Mouse (Mus musculus) heart, embryonic 15.5 days (tissue): ENCODE measurements around the gene Dhrs7. TPM values are rescaled to one million over a fixed set of nuclear protein-coding genes. Genes with fewer than 3 reads are reported as not detected.

Experiments
- ATAC-seq: fragments of 200-750 bp; cut with Nextera tagmentation; replicated peaks from 2 replicates; pipeline ENCODE4 v1.8.0; 2017; ENCODE audit warnings: low read depth, moderate TSS enrichment; ENCODE audit not compliant: insufficient number of reproducible peaks, insufficient read depth, low FRiP score
- H3K27ac ChIP-seq: fragments of 300-500 bp; sonication (generic); 2 replicates; pipeline ENCODE4 v1.5.1; 2015; ENCODE audit warnings: mild to moderate bottlenecking, inconsistent platforms
- H3K27me3 ChIP-seq: fragments of 300-500 bp; sonication (generic); 2 replicates; pipeline ENCODE4 v1.6.1; 2015; ENCODE audit warnings: inconsistent platforms
- H3K36me3 ChIP-seq: fragments of 300-500 bp; sonication (generic); 2 replicates; pipeline ENCODE4 v1.6.1; 2015; ENCODE audit warnings: mild to moderate bottlenecking, inconsistent platforms
- H3K4me1 ChIP-seq: fragments of 300-500 bp; sonication (generic); replicated peaks from 2 replicates; pipeline ENCODE4 v1.6.1; 2015; ENCODE audit warnings: inconsistent platforms
- H3K4me2 ChIP-seq: fragments of 300-500 bp; sonication (generic); 2 replicates; pipeline ENCODE4 v1.6.1; 2015; ENCODE audit warnings: inconsistent platforms, mild to moderate bottlenecking, moderate library complexity
- H3K4me3 ChIP-seq: fragments of 300-500 bp; sonication (generic); 2 replicates; pipeline ENCODE4 v1.5.1; 2015; ENCODE audit warnings: mild to moderate bottlenecking, inconsistent platforms
- H3K9ac ChIP-seq: fragments of 300-500 bp; sonication (generic); 2 replicates; pipeline ENCODE4 v1.6.1; 2015; ENCODE audit warnings: mild to moderate bottlenecking, inconsistent platforms
- H3K9me3 ChIP-seq: fragments of 300-500 bp; sonication (generic); replicated peaks from 2 replicates; pipeline ENCODE4 v1.6.1; 2016; ENCODE audit warnings: inconsistent platforms
- WGBS: fragments of 180-500 bp; shearing (Covaris S2); methylation state at CpG from one replicate; pipeline ENCODE4 v1.1.7; 2015; ENCODE audit warnings: mixed read lengths; 5-methylcytosine and 5-hydroxymethylcytosine counted together
- polyA plus RNA-seq: library from polyadenylated mRNA; unstranded; fragments of >200 nt; fragmentation: Nextera tagmentation; extraction: Ambion mirVana; gene quantifications from 2 replicates; pipeline ENCODE4 v1.2.1, GENCODE M21; 2015

Dhrs7 gene
- polyA plus RNA-seq, 1 experiment from 2014 or later: 82.9 TPM

GRCm38 (mm10) chr12:72654698-72655097 is 10.0 kb downstream of the Dhrs7 start:
- H3K4me1 ChIP-seq: no peaks in the 10 kb centered on the region
- H3K4me3 ChIP-seq: no peak overlapping the region
- WGBS: 26% methylated on average over 4 of the region's 4 CpGs
- no peak overlapping the region for H3K9ac ChIP-seq
- H3K4me2 ChIP-seq: no peak overlapping the region
- no peaks in the 10 kb centered on the region for H3K27me3 ChIP-seq
- ATAC-seq: no peak
- H3K9me3 ChIP-seq: no peaks in the 10 kb centered on the region
- peaks cover 30% of the 10 kb centered on the region for H3K36me3 ChIP-seq
- no peak overlapping the region for H3K27ac ChIP-seq

GRCm38 (mm10) chr12:72649611-72650330 is 14.9 kb downstream of the Dhrs7 start, which contains the start of gene Gm4756:
Gene Gm4756 (minus strand): TSS chr12:72649661.
- no peak within 1 kb of the TSS for H3K4me2 ChIP-seq
- no peak within 1 kb of the TSS for H3K27ac ChIP-seq
- H3K27me3 ChIP-seq: no peaks in the 10 kb centered on the region
- WGBS: 85% methylated on average over 11 of the region's 11 CpGs
- no peaks in the 10 kb centered on the region for H3K9me3 ChIP-seq
- no peaks in the 10 kb centered on the region for H3K4me1 ChIP-seq
- ATAC-seq: no peak
- H3K9ac ChIP-seq: no peak within 1 kb of the TSS
- H3K36me3 ChIP-seq: peaks cover 30% of the 10 kb centered on the region
- no peak within 1 kb of the TSS for H3K4me3 ChIP-seq

- Histone ChIP-seq H3K4me1 (no peaks in the 10 kb centered on the region), H3K36me3 (peaks cover 30% of the 10 kb centered on the region), H3K9ac (no peak overlapping the region), H3K27me3 (no peaks in the 10 kb centered on the region), H3K4me2 (no peak overlapping the region), H3K27ac (no peak overlapping the region), H3K4me3 (no peak overlapping the region), H3K9me3 (no peaks in the 10 kb centered on the region)
- no peak for ATAC-seq
- WGBS: 87% methylated on average over 14 of the region's 14 CpGs
Measured at GRCm38 (mm10) chr12:72648921-72649320, 15.8 kb downstream of the Dhrs7 start.

- Histone ChIP-seq H3K9me3 (peaks cover 9% of the 10 kb centered on the region; the same call in 1 of the 2 replicates), H3K27ac (no peak overlapping the region), H3K36me3 (no peaks in the 10 kb centered on the region), H3K9ac (no peak overlapping the region), H3K4me1 (no peaks in the 10 kb centered on the region), H3K27me3 (no peaks in the 10 kb centered on the region), H3K4me2 (no peak overlapping the region), H3K4me3 (no peak overlapping the region)
- 67% methylated on average over 3 of the region's 3 CpGs for WGBS
- no peak for ATAC-seq
Measured at GRCm38 (mm10) chr12:72638025-72638424, 26.7 kb downstream of the Dhrs7 start.

- H3K4me2 ChIP-seq: no peak overlapping the region
- no peak for ATAC-seq
- H3K9me3 ChIP-seq: no peaks in the 10 kb centered on the region
- WGBS: 84% methylated on average over 7 of the region's 7 CpGs
- H3K9ac ChIP-seq: no peak overlapping the region
- H3K27ac ChIP-seq: no peak overlapping the region
- H3K4me3 ChIP-seq: no peak overlapping the region
- no peaks in the 10 kb centered on the region for H3K4me1 ChIP-seq
- H3K36me3 ChIP-seq: no peaks in the 10 kb centered on the region
- no peaks in the 10 kb centered on the region for H3K27me3 ChIP-seq
Measured at GRCm38 (mm10) chr12:72628751-72629150, 36.0 kb downstream of the Dhrs7 start.

- H3K9me3 ChIP-seq: no peaks in the 10 kb centered on the region
- no peaks in the 10 kb centered on the region for H3K4me1 ChIP-seq
- H3K27ac ChIP-seq: no peak overlapping the region
- WGBS: 51% methylated on average over 5 of the region's 5 CpGs
- no peak for ATAC-seq
- no peaks in the 10 kb centered on the region for H3K36me3 ChIP-seq
- no peak overlapping the region for H3K4me3 ChIP-seq
- no peak overlapping the region for H3K4me2 ChIP-seq
- no peaks in the 10 kb centered on the region for H3K27me3 ChIP-seq
- no peak overlapping the region for H3K9ac ChIP-seq
Measured at GRCm38 (mm10) chr12:72622853-72623496, 41.7 kb downstream of the Dhrs7 start.

GRCm38 (mm10) chr12:72621441-72621840 is 43.3 kb downstream of the Dhrs7 start:
- Histone ChIP-seq H3K4me1 (no peaks in the 10 kb centered on the region), H3K27ac (no peak overlapping the region), H3K36me3 (no peaks in the 10 kb centered on the region), H3K27me3 (no peaks in the 10 kb centered on the region), H3K9ac (no peak overlapping the region), H3K4me2 (no peak overlapping the region), H3K9me3 (no peaks in the 10 kb centered on the region), H3K4me3 (no peak overlapping the region)
- WGBS: 71% methylated on average over 1 of the region's 1 CpGs
- ATAC-seq: no peak

GRCm38 (mm10) chr12:72620856-72621255 is 43.9 kb downstream of the Dhrs7 start:
- H3K27me3 ChIP-seq: no peaks in the 10 kb centered on the region
- 89% methylated on average over 7 of the region's 7 CpGs for WGBS

GRCm38 (mm10) chr12:72612053-72612452 is 52.7 kb downstream of the Dhrs7 start:
- H3K4me3 ChIP-seq: no peak overlapping the region
- 85% methylated on average over 3 of the region's 3 CpGs for WGBS
- H3K4me1 ChIP-seq: no peaks in the 10 kb centered on the region
- H3K4me2 ChIP-seq: no peak overlapping the region
- no peaks in the 10 kb centered on the region for H3K9me3 ChIP-seq
- no peak for ATAC-seq
- H3K9ac ChIP-seq: no peak overlapping the region
- no peaks in the 10 kb centered on the region for H3K27me3 ChIP-seq
- H3K27ac ChIP-seq: no peak overlapping the region
- H3K36me3 ChIP-seq: no peaks in the 10 kb centered on the region

More at GRCm38 (mm10) chr12:72620856-72621255, 43.9 kb downstream of the Dhrs7 start:
- H3K9me3 ChIP-seq: no peaks in the 10 kb centered on the region
- H3K27ac ChIP-seq: no peak overlapping the region
- no peaks in the 10 kb centered on the region for H3K4me1 ChIP-seq
- ATAC-seq: no peak
- H3K4me3 ChIP-seq: no peak overlapping the region
- H3K9ac ChIP-seq: no peak overlapping the region
- H3K36me3 ChIP-seq: no peaks in the 10 kb centered on the region
- H3K4me2 ChIP-seq: no peak overlapping the region

Other genes starting within 250 kb of the Dhrs7 start
- gene Lrrc9, start 223.0 kb downstream of the Dhrs7 start, polyA plus RNA-seq: 0.64 and 1.1 TPM in 2 replicates
- gene Pcnx4, start 128.5 kb downstream of the Dhrs7 start, polyA plus RNA-seq: 5.8 and 6.9 TPM in 2 replicates
- gene Gm4756, start 15.2 kb downstream of the Dhrs7 start, polyA plus RNA-seq: not detected in 2 replicates
- 36.6 and 43.5 TPM in 2 replicates for gene Ppm1a, start 92.5 kb upstream of the Dhrs7 start, polyA plus RNA-seq